Mouse (Mus musculus): ENCODE results near the gene Cox20. TPM values are rescaled to one million over a fixed set of nuclear protein-coding genes. Genes with fewer than 3 reads are reported as not detected.
"Not testable (repeated sequence)": the region's sequence is repeated elsewhere in the genome, so short reads cannot be mapped to it uniquely, and the experiment has no call there.

Cox20 gene
- polyA plus RNA-seq (2017; shearing (Covaris generic)), result 100 to 1,000 TPM; 177 to 251 (median 244) TPM

GRCm38 (mm10) chr1:178318389-178319184, at the start of gene Cox20:
Gene Cox20, plus strand, starts transcription at chr1:178319130.
- peak; percentile 76 for ATAC-seq

DNA sequence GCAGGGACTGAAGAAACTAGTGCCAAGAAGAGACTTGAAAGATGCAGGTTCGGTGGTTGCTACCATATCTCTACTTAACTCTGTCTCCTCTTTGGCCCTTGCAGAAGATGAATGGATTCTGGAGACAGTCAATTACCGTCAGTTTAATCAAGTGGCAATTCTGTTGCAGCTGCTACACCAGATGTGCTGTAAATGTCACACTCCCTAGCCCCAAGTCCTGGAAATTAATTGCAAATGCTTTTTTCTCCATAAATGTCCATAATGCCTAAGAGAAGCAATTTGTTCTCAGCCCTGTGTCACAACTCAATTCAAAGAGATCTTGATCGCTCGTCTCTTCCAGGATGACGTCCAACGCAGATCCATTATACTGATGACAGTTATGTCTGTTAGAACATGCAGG, 48.3 kb upstream of the Cox20 start:
- no peak for ATAC-seq

- ATAC-seq, result no peak
These were observed 43.7 kb upstream of the Cox20 start for GRCm38 (mm10) chr1:178275174-178275730.

GRCm38 (mm10) chr1:178275738-178276053, 43.2 kb upstream of the Cox20 start:
- ATAC-seq, result no peak

DNA sequence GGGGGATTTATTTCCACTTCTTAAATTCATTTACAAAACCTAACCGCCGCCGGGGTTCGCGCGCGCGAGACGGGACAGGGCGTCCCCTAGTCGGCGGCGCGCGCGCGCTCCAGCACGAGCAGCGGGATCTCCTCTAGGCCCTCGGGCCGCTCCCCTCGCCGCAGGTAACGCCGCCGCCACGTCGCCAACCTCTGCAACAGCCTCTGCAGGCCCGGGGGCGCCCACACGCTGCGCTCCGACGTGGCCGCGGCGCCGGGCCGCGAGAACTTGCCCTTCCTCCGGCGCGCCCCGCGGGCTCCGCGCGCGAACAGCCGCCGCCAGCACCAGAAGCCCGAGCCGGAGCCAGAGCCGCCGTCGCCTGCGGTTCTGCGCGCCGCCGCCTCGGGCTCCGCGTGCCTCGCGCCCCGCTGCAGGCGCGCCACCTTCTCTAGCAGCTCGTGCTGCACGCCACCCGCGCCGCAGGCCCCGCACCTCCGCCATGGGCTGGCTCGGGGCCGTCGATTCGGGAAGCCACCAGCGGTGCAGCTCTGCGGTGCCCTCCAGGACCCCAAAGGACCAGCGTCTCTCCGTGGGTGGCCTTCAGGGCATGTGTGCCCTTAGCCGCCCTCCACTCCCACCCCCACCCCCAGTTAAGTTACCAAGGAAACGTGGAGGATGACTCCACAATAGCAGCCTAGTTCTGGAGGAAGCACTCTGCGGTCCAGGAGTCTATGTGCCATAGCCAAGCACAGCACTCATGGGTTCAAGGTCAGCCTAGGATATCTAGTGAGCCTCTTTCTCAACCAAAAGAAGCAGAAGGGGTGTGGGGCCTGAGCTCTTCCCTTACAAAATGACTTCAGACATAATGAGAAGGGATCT, 42.6 kb upstream of the Cox20 start:
- no peak for ATAC-seq

- ATAC-seq, result not testable (repeated sequence)
These were observed 35.6 kb upstream of the Cox20 start for GRCm38 (mm10) chr1:178283314-178283713.

DNA sequence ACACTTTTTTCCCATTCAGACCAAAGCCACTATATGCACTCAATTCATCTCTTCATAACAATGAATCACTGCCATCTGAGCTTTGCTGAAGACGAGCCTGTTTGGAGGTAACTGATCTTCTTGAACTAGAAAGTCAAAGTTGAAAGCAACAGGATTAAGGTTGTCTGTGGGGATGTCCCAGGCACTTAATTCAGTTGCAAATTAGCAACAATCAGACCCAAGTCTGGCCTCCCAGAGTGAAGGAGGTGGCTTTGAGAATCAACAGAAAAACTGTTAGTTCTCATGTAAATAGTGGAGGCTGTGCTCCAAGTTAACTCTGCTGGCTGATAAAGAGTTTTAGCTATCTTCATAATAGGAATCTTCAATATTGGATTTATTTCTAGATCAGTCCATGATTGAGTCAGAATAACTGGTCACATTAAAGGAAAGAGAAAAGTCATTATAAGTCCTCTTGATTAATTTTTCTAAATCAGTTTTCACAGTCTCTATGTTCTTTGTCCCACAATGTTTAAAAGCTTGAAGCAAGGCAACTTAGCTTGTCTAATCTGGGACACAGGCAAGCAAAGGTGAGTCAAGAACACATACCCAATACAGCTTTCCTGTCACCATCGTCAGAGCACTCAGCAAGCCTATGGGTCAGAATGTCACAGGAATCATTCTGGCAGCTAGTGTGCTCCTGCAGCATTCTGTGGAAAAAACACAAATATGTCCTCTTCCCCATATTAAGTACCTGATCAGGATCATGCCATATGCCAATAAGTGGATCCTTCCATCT, 34.8 kb upstream of the Cox20 start:
- ATAC-seq, result no peak

DNA sequence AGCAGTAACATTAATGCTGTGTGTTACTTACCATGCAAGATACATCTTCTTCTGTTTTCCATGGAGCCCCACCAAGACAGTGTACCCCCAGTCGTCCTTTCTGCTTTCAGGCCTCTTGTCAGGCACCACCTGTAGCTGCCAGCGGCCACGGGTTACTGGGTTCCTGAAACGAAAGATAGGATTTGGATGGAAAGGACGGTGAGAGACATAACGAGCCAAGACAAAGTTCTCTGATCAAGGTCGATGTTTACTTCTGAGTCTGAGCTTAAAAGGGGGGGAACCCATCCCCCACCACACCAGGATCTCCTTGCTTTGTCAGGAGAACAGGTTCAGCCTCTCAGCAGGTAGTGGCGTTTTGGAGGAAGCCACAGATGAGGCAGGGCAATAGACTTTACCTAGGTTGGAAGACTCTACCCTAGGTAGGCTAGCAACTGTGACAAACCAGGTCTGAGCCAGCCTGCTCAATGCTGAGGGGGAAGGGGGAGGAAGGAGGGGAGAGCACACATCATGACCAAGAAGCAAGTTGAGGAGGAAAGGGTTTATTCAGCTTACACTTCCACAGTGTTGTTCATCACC, 31.2 kb upstream of the Cox20 start:
- ATAC-seq, result no peak

DNA sequence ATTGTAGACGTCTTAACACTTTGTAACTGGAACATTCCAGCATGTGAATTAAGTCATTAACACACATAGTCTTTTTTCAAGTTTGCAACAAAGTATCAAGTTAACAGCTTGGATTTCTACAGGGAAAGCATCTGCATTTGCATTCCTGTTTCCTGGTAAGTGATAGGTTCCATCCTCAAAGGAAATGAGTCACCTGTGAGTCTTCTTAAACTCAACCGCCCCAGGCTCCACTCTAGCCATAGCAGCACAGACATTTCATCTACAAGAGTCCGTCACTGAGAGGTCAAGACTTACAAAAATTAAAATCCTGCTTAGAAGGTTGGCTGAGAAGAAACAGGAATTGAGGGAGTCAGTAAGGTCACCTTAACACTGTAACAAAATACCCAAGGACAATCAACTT, 27.2 kb upstream of the Cox20 start:
- ATAC-seq, result no peak

DNA sequence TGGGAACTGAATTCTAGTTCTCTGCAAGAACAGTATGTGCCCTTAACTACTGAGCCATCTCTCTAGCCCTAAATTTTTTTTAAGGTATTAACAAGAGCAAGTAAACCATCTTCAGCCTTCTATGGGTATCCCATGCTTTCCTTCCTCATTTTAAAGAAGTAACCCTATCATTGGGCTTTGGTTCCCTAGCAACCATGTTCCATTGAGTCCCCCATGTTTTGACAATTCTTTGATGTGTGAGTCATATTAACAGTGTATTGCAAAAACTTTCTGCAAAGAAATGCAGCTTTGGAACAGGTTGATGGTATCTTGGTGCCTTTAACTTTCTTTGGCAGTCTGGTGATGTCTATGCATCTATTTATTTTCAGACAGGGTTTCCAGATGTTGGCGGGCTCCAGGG, 24.9 kb upstream of the Cox20 start:
- ATAC-seq, result no peak

DNA sequence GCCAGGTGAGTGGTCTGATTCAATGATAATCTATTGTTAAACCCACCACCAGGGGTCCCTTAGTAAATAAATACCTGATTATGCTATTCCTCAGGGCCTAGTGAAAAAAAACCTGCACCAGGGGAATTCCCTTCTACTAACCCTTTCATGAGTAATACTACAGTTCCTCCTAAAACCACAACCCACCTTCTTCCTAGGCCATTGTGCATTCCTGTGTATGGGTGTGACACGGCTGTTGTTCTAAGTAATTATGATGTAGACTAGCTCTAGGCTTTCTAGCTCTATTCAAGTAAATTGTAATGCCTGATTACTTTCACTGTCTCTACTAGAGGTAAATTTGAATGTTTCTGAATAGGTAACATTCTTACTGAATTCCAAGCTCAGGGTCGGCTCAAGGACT, 17.7 kb upstream of the Cox20 start:
- not testable (repeated sequence) for ATAC-seq

DNA sequence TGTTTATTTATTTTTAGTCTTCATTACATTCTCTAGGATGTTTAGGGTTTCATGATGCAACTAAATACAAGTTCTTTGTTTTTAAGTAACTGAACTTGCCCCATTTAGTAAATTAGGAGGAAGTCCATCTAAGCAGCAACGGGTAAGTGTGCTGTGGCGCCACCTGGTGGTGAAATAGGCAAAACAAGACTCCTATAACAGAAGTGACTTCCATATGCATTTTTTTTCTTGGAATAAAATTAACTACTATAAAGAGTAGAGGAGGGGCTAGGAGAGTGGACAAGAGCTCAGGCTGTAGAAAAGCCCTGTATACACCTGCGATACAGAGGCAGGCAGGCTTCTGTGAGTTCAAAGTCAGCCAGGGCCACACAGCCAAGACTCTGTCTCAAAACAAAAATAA, 15.5 kb upstream of the Cox20 start:
- ATAC-seq, result peak; percentile 43

DNA sequence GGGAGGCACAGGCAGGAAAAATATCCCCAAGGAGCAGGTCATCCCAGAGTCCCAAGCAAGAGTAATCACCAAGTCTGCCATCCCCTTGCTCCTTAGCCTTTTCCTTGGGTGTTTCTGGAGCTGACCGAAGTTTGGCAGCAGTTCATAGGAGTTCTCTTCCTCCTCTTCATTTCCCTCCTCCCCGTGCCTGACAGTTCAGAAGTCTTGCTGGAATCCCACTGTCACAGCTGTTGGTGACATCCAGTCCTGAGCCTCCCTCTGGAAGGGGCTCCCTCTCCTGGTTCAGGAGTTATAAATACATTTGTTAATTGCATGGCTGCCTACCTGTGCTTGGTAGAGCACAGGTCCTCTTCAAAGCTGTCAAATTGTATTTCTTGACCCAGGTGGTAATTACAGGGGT, 9.4 kb upstream of the Cox20 start:
- ATAC-seq, result no peak

GRCm38 (mm10) chr1:178310128-178310527, 8.8 kb upstream of the Cox20 start:
- no peak for ATAC-seq

DNA sequence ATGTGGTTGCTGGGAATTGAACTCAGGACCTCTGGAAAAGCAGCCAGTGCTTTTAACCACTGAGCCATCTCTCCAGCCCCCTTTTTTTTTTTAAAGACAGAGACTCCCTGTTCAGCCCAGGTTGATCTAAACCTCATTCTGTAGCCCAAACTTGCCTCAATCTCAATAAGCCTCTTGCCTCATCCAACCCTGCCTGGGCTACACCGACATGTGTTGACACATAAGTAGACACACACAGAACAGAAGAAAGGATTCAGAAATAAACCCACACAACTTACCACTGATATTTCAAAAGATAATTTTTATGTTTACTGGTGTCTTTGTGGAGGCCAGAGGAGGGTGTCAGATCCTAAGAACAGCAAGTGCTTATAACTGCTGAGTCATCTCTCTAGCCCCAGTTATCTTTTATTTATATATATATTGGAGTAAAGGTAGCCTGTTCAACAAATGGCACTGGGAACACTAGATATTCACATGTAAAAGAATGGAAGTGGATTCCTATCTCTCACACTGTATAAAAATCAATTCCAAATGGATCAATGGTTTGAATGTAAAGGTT, 5.8 kb upstream of the Cox20 start:
- ATAC-seq, result no peak

DNA sequence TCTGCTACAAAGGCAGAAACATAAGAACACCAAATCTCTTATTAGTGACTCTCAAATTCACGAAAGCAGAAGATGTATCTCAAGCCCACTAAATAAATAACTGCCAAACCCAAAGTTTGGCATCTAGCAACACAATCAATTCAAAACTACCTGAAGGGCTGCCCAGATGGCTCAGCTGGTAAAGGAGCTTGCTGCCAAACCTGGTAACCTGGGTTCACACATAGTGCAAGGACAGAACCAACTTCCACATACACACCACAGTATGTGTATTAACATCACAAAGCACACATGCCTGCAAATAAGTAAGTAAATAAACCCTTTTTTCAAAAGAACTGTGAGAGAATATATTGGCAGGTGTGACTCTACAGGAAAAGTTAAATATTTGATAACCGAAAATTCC, 4.7 kb upstream of the Cox20 start:
- no peak for ATAC-seq

DNA sequence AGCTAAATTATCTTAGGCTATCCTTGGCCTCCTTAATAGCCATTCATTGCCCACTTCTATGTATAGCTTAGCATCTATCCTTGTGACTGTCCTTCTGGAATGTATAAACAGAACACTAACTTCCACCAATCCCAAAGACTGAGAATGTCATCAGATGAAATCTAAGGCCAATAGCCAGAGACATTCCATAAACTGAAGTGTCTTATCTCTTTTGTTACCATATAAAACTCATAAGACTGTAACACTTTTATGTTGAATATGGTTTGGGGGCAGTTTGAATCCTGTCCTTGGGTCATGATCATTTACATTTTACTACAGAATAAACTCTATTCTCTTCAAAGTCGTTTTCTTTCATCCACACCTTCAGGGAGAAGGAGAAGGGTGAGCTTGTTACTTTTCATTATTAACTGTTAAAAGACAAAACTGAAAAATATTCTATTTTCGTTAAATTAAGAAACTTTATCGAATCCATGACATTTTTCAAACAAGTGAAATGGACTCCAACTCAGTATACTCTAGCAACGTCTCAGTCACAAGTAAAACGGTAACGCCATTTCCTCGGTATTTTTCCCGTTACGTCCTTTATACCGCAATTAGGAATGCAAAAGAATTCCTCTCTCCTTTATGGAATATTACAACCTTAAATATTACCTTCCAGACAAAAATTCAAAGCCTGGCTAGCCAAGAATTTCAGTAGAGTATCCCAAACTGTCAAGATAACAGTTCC, 1.5 kb upstream of the Cox20 start:
- ATAC-seq, result no peak

DNA sequence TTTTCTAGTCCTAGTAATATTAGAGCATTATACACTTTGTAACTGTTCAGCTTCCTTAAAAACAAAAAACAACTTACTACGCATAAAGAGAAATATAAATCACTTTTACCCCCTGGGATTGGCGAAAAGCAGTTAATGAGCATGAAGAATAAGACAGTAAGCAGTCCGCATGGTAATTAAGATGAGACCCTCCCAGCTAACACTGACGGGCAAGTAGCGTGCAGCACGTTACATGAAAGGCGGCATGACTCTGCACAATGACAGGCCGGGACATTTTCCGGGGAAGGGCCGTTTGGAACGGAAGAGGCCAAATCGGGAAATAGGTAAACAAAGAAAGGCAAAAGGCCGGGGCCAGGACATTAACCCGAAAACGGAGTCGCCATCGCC, 935 bp upstream of the Cox20 start:
- ATAC-seq, result peak; percentile 47

- no peak for ATAC-seq
These were observed 536 bp downstream of the Cox20 start for GRCm38 (mm10) chr1:178319295-178320037.

DNA sequence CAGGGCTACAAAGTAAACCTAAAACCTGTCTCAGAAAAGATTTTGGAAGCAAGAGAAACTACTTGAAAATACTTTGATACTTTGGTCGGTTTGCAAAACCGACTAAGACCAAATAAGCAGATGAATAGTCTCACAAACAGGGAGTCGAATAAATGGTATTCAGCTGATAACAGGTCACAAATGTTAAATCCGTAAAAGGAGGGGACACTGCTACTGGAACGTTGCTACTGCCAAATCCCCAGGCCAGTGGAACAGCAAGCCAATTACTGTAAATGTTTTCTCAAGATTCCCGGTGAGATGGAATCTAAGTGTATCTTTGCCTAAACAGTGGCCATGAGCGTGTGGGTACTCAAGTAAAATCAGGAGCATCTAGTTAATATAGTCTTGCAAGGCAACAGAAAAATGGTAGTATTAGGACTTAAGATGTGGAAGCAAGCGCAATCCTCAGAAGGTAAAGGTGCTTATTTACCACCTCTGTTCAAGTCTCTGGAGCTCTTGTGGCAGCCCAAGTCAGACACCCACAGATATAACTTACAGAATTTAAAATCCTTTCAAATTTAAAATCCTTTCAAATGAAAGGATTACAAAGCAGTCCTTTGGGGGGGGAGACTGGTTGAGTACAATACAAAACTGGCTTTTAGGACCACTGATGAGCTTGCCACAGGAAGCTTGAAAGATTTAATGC, 1.2 kb downstream of the Cox20 start:
- ATAC-seq, result no peak

Measured in inflammation-experienced regulatory T-cells, adult 6 months (primary cell).